Comparison of ENCODE assay signal across 8 mouse cellular contexts in the genomic region with DNA sequence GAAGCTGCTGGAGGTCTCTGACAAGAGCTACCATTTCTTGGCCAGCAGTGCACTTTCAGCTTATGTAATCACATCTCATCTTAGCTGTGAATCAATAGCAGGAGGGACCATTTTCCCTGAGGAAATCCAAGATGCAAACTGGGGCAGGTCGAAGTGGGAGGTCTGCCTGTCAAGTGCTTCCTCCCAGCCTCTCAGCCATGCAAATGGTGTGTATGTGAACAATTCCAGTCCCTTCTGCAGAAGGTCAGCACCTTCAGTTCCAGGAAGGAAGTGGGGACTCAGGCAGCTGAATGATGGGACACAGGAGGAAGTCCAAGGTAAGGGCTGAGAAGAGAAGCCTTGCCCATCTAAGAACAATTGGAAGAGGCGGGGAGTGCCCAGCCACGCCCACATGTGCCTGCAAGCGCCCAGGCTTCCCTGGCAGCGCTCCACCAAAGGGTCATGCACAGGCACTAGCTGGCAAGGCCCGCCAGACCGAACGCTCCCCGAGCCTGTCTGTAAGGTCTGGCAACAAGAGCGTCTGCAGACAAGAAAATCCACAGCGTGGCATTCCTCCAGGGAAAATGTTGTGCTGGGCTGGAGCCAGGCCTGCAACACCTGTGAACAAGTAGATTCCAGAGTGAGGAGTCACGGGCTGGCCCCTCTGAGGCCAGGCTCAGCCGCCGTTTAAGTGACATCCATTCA.
A peak's percentile ranks its signal among the peaks of the same experiment; 100 is the strongest.
DNase-seq lines count a peak whose midpoint lies in the region; ATAC-seq and TF ChIP-seq lines count a peak whose summit lies in the region.

No protein-coding gene starts in this region.

- in situ Hi-C loops in Patski (cut with MboI; ENCODE audit: low pct_unique_long_range_greater_than_20kb), result loop anchor here (5.0 kb wide), 1 partner anchor 74 kb away; no protein-coding TSS in a partner anchor

- H3K4me3 ChIP-seq in forebrain, embryonic 14.5 days (ENCODE audit: low read depth, low read length), result no peak overlapping the region
- no peak overlapping the region for H3K4me3 ChIP-seq in forebrain, embryonic 12.5 days (replicated peaks)
- H3K4me3 ChIP-seq in embryonic facial prominence, embryonic 11.5 days (ENCODE audit: low read depth, low read length), result no peak overlapping the region
- no peak overlapping the region for H3K4me3 ChIP-seq in limb, embryonic 10.5 days
- no peak overlapping the region for H3K4me3 ChIP-seq in stomach, embryonic 14.5 days (ENCODE audit: low read depth, low read length)

- peaks cover 4% of the 10 kb centered on the region; the same call in 1 of the 2 replicates for H3K4me1 ChIP-seq in forebrain, embryonic 14.5 days (ENCODE audit: control insufficient read depth, insufficient read depth, low read length)
- peaks cover 7% of the 10 kb centered on the region for H3K4me1 ChIP-seq in forebrain, embryonic 12.5 days
- no peaks in the 10 kb centered on the region; the same call in 1 of the 2 replicates for H3K4me1 ChIP-seq in embryonic facial prominence, embryonic 11.5 days (ENCODE audit: control insufficient read depth, insufficient read depth, low read length)
- peaks cover 34% of the 10 kb centered on the region for H3K4me1 ChIP-seq in limb, embryonic 10.5 days
- H3K4me1 ChIP-seq in stomach, embryonic 14.5 days (ENCODE audit: control insufficient read depth, insufficient read depth, low read length), result peaks cover 17% of the 10 kb centered on the region

- H3K9me3 ChIP-seq in forebrain, embryonic 14.5 days (replicated peaks; ENCODE audit: control insufficient read depth, low read length), result no peaks in the 10 kb centered on the region
- 0 out of 2 replicates have a peak, but pooled peaks cover 10% of the 10 kb centered on the region for H3K9me3 ChIP-seq in forebrain, embryonic 12.5 days
- H3K9me3 ChIP-seq in embryonic facial prominence, embryonic 11.5 days (replicated peaks; ENCODE audit: control insufficient read depth, low read length), result no peaks in the 10 kb centered on the region
- peaks cover 1% of the 10 kb centered on the region; the same call in 1 of the 2 replicates for H3K9me3 ChIP-seq in limb, embryonic 10.5 days (replicated peaks)
- H3K9me3 ChIP-seq in stomach, embryonic 14.5 days (ENCODE audit: control insufficient read depth, low read depth, low read length), result peaks cover 8% of the 10 kb centered on the region; the same call in 1 of the 2 replicates

- TF ChIP-seq CTCF in Patski (IDR thresholded peaks at IDR 0.05), result no peak

- POLR2A ChIA-PET in Patski (lab: Charles Lee), result no interaction called here

- peak; percentile 57 for DNase-seq in forebrain, embryonic 14.5 days (ENCODE audit: low spot score)
- DNase-seq in Patski (ENCODE audit: low read depth, low spot score), result peak; percentile 64
- DNase-seq in embryonic facial prominence, embryonic 11.5 days (ENCODE audit: low spot score), result peak; percentile 45
- peak; percentile 16 for DNase-seq in heart, postnatal 25 days (ENCODE audit: low spot score)
- DNase-seq in limb, embryonic 10.5 days (ENCODE audit: low spot score), result no peak
- no peak for DNase-seq in layer of hippocampus, adult 9-11 months

- WGBS in forebrain, embryonic 14.5 days, result 53% methylated on average over 14 of the region's 14 CpGs
- 67% methylated on average over 14 of the region's 14 CpGs for WGBS in forebrain, embryonic 12.5 days
- WGBS in embryonic facial prominence, embryonic 11.5 days, result 56% methylated on average over 14 of the region's 14 CpGs
- WGBS in limb, embryonic 10.5 days, result 64% methylated on average over 14 of the region's 14 CpGs
- WGBS in stomach, embryonic 14.5 days, result 33% methylated on average over 14 of the region's 14 CpGs

- intact Hi-C loops in heart, postnatal 25 days (cut with DNase I), result no loop called here

- H3K36me3 ChIP-seq in forebrain, embryonic 14.5 days (ENCODE audit: control insufficient read depth, insufficient read depth, low read length), result no peaks in the 10 kb centered on the region
- H3K36me3 ChIP-seq in forebrain, embryonic 12.5 days (replicated peaks), result no peaks in the 10 kb centered on the region
- no peaks in the 10 kb centered on the region for H3K36me3 ChIP-seq in embryonic facial prominence, embryonic 11.5 days (replicated peaks; ENCODE audit: control insufficient read depth, insufficient read depth, low read depth, low read length)
- peaks cover 12% of the 10 kb centered on the region for H3K36me3 ChIP-seq in limb, embryonic 10.5 days
- H3K36me3 ChIP-seq in stomach, embryonic 14.5 days (ENCODE audit: control insufficient read depth, insufficient read depth, low read length), result no peaks in the 10 kb centered on the region

- no peak overlapping the region for H3K9ac ChIP-seq in forebrain, embryonic 14.5 days (ENCODE audit: low read length)
- H3K9ac ChIP-seq in forebrain, embryonic 12.5 days, result no peak overlapping the region
- no peak overlapping the region for H3K9ac ChIP-seq in embryonic facial prominence, embryonic 11.5 days (replicated peaks; ENCODE audit: low read length)
- H3K9ac ChIP-seq in stomach, embryonic 14.5 days (replicated peaks; ENCODE audit: low read depth, low read length), result no peak overlapping the region

- CTCF ChIA-PET in Patski (lab: Charles Lee), result interaction anchor here (0.9 kb wide), 1 partner anchor 102 kb away, joined by 3 read pairs; no protein-coding TSS in a partner anchor

- peaks cover 6% of the 10 kb centered on the region; the same call in 1 of the 2 replicates for H3K27me3 ChIP-seq in forebrain, embryonic 14.5 days (replicated peaks; ENCODE audit: control insufficient read depth, insufficient read depth, low read length)
- H3K27me3 ChIP-seq in forebrain, embryonic 12.5 days, result 0 out of 2 replicates have a peak, but pooled peaks cover 19% of the 10 kb centered on the region
- H3K27me3 ChIP-seq in Patski, result no peaks in the 10 kb centered on the region
- no peaks in the 10 kb centered on the region for H3K27me3 ChIP-seq in embryonic facial prominence, embryonic 11.5 days (ENCODE audit: control insufficient read depth, insufficient read depth, low read length)
- H3K27me3 ChIP-seq in limb, embryonic 10.5 days (ENCODE audit: low read depth, poor library complexity, severe bottlenecking), result no peaks in the 10 kb centered on the region
- H3K27me3 ChIP-seq in stomach, embryonic 14.5 days (ENCODE audit: control insufficient read depth, insufficient read depth, low read length), result no peaks in the 10 kb centered on the region

- no peak overlapping the region for H3K4me2 ChIP-seq in forebrain, embryonic 14.5 days (ENCODE audit: low read length)
- H3K4me2 ChIP-seq in forebrain, embryonic 12.5 days, result no peak overlapping the region
- H3K4me2 ChIP-seq in embryonic facial prominence, embryonic 11.5 days (ENCODE audit: low read depth, low read length), result no peak overlapping the region
- H3K4me2 ChIP-seq in stomach, embryonic 14.5 days (replicated peaks; ENCODE audit: low read depth, low read length), result peak overlapping the region; percentile 14; the same call in 1 of the 2 replicates

- ATAC-seq in forebrain, embryonic 14.5 days, result peak; percentile 40; the same call in 1 of the 2 replicates
- no peak for ATAC-seq in forebrain, embryonic 12.5 days (ENCODE audit: low FRiP score)
- peak; percentile 34 for ATAC-seq in Patski
- no peak; the same call in 1 of the 2 replicates for ATAC-seq in embryonic facial prominence, embryonic 11.5 days (replicated peaks; ENCODE audit: insufficient number of reproducible peaks, low FRiP score, low TSS enrichment, low read depth)
- ATAC-seq in stomach, embryonic 14.5 days (ENCODE audit: insufficient number of reproducible peaks, insufficient read depth, low FRiP score, low read depth), result peak; percentile 69; the same call in 1 of the 2 replicates

- H3K27ac ChIP-seq in forebrain, embryonic 14.5 days (ENCODE audit: low read depth, low read length), result no peak overlapping the region
- no peak overlapping the region for H3K27ac ChIP-seq in forebrain, embryonic 12.5 days
- H3K27ac ChIP-seq in embryonic facial prominence, embryonic 11.5 days (replicated peaks; ENCODE audit: low read depth, low read length), result no peak overlapping the region
- H3K27ac ChIP-seq in limb, embryonic 10.5 days, result peak overlapping the region; percentile 22; the same call in 1 of the 2 replicates
- H3K27ac ChIP-seq in stomach, embryonic 14.5 days (ENCODE audit: low read length), result peak overlapping the region; percentile 56; the same call in 1 of the 2 replicates

Comparison
In these comparisons a context has a peak if more than half of its experiments do, and no peak if none do; other contexts are left out.
1. ATAC-seq: peak in forebrain, embryonic 14.5 days (single experiment), Patski (single experiment) and stomach, embryonic 14.5 days (single experiment); none in forebrain, embryonic 12.5 days (single experiment) and embryonic facial prominence, embryonic 11.5 days (single experiment).
2. DNase-seq: peak in forebrain, embryonic 14.5 days (single experiment), Patski (single experiment), embryonic facial prominence, embryonic 11.5 days (single experiment) and heart, postnatal 25 days (single experiment); none in limb, embryonic 10.5 days (single experiment) and layer of hippocampus, adult 9-11 months (single experiment).
3. H3K27ac ChIP-seq: peak in limb, embryonic 10.5 days (single experiment) and stomach, embryonic 14.5 days (single experiment); none in forebrain, embryonic 14.5 days (single experiment), forebrain, embryonic 12.5 days (single experiment) and embryonic facial prominence, embryonic 11.5 days (single experiment).